Mouse (Mus musculus): Measurements from ENCODE around the gene Prkra. TPM values are rescaled to one million over a fixed set of nuclear protein-coding genes. Genes with fewer than 3 reads are reported as not detected.

The Prkra gene
- total and polyA plus RNA-seq, 3 experiments: 18.8 to 21.5 TPM; not detected in 1

DNA sequence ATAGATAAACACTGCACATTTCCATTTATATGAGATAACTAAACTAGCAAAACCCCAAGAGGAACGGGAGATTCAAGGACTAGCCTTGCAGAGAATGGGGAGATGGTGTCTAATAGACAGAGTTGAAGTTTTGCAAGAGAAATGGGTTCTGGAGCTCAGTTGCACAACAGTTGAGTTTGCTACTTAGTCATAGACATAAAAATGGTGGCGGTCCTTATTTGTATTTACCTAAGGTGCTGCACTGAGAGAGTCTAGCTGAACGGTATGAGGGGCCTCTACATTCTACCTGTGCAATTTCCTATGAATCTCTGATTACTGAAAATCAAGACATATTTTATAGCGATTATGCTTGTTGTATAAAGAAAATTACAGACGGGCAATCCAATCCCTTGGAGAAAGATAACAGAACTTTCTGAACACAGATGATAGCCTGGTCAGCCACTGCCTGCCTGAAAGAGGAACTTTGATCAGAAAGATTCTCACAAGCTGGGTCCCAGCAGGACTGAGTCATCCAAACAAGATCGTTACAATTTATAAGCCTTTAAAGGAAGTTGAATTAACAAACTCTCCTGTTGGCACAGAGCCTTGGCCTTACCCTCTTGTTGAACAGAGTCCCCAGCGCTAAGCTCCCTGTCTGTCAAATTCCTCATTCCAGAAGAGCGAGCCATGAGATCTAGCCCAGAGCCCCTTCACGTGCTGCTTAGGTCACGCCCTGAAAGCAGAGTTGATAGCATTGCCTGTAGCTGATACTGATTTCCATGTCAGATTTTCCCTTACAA is 37.3 kb downstream of the Prkra start:
- peaks cover 0 to 6% of the 10 kb centered on the region in 2 experiments; a peak in 2 of 4 replicates for H3K36me3 ChIP-seq (ENCODE audit: control insufficient read depth in 1 of 2, insufficient read depth in 2 of 2, low read length in 2 of 2)
- H3K9me3 ChIP-seq (replicated peaks; ENCODE audit: insufficient read depth, low read length): no peaks in the 10 kb centered on the region
- H3K9ac ChIP-seq (ENCODE audit: control insufficient read depth, low read depth, low read length, poor library complexity, severe bottlenecking): no peak overlapping the region
- H3K4me1 ChIP-seq (ENCODE audit: control insufficient read depth in 1 of 2, insufficient read depth in 2 of 2, low read length in 2 of 2): peaks cover 0 to 6% of the 10 kb centered on the region in 2 experiments; a peak in 2 of 4 replicates
- H3K27ac ChIP-seq (ENCODE audit: control insufficient read depth, low read depth, low read length): no peak overlapping the region
- TF ChIP-seq USF1 (IDR thresholded peaks at IDR 0.05; ENCODE audit: low read depth, low read length) (no peak), TAL1 (IDR thresholded peaks at IDR 0.05; ENCODE audit: low read length) (peak; percentile 42), CHD1 (IDR thresholded peaks at IDR 0.05; ENCODE audit: low read depth, low read length) (no peak), MAX (IDR thresholded peaks at IDR 0.05; ENCODE audit: low read length) (0 out of 2 replicates have a peak, but pooled peaks have one; percentile 21), KAT2A (conservative IDR thresholded peaks at IDR 0.05; ENCODE audit: low read depth, low read length) (no peak), RCOR1 (IDR thresholded peaks at IDR 0.05; ENCODE audit: low read depth, low read length) (peak; percentile 58), NRF1 (IDR thresholded peaks at IDR 0.05; ENCODE audit: insufficient read depth, low read depth, low read length, poor library complexity, severe bottlenecking) (no peak), BHLHE40 (IDR thresholded peaks at IDR 0.05; ENCODE audit: borderline replicate concordance, low read depth, low read length) (peak; percentile 87), MYC (IDR thresholded peaks at IDR 0.05; ENCODE audit: low read depth, low read length) (no peak), GATA1 (IDR thresholded peaks at IDR 0.05; ENCODE audit: low read depth, low read length) (peak; percentile 77), ETS1 (IDR thresholded peaks at IDR 0.05; ENCODE audit: low read depth, low read length) (peak; percentile 83), EP300 (IDR thresholded peaks at IDR 0.05; ENCODE audit: low read depth in 1 of 2, low read length in 2 of 2) (peak; percentile 69 to 84), SMC3 (IDR thresholded peaks at IDR 0.05; ENCODE audit: low read depth, low read length) (no peak)
- no peaks in the 10 kb centered on the region for H3K79me2 ChIP-seq (ENCODE audit: control insufficient read depth, insufficient read depth, low read length, poor library complexity)
- DNase-seq (ENCODE audit: low read depth, low spot score): peak; percentile 83
- H3K27me3 ChIP-seq (ENCODE audit: control insufficient read depth in 1 of 2, insufficient read depth in 2 of 2, low read length in 2 of 2): no peaks in the 10 kb centered on the region
- H3K4me3 ChIP-seq (ENCODE audit: control insufficient read depth in 1 of 2, insufficient read depth in 1 of 2, low read depth in 2 of 2, low read length in 2 of 2): 0 out of 4 replicates have a peak overlapping the region, but pooled peaks of 1 of the 2 experiments have one; percentile 16

GRCm38 (mm10) chr2:76606704-76607103 is 41.1 kb downstream of the Prkra start:
- H3K9ac ChIP-seq (ENCODE audit: control insufficient read depth, low read depth, low read length, poor library complexity, severe bottlenecking): no peak overlapping the region
- no peaks in the 10 kb centered on the region for H3K79me2 ChIP-seq (ENCODE audit: control insufficient read depth, insufficient read depth, low read length, poor library complexity)
- H3K36me3 ChIP-seq (ENCODE audit: control insufficient read depth in 1 of 2, insufficient read depth in 2 of 2, low read length in 2 of 2): peaks cover 0 to 6% of the 10 kb centered on the region in 2 experiments; a peak in 2 of 4 replicates
- no peak overlapping the region for H3K4me3 ChIP-seq (ENCODE audit: control insufficient read depth in 1 of 2, insufficient read depth in 1 of 2, low read depth in 2 of 2, low read length in 2 of 2)
- DNase-seq (ENCODE audit: low read depth, low spot score): no peak
- no peak for TF ChIP-seq POLR2AphosphoS2 (IDR thresholded peaks at IDR 0.05; ENCODE audit: low read length)
- no peak for TF ChIP-seq TAL1 (IDR thresholded peaks at IDR 0.05; ENCODE audit: low read length)
- no peak for TF ChIP-seq TCF12 (IDR thresholded peaks at IDR 0.05; ENCODE audit: low read depth, low read length)
- TF ChIP-seq BHLHE40 (IDR thresholded peaks at IDR 0.05; ENCODE audit: borderline replicate concordance, low read depth, low read length): no peak
- TF ChIP-seq MEF2A (IDR thresholded peaks at IDR 0.05; ENCODE audit: extremely low read depth, insufficient replicate concordance, low read depth, low read length, poor library complexity, severe bottlenecking): no peak
- no peak for TF ChIP-seq ETS1 (IDR thresholded peaks at IDR 0.05; ENCODE audit: low read depth, low read length)
- no peak for TF ChIP-seq MAX (IDR thresholded peaks at IDR 0.05; ENCODE audit: low read length)
- TF ChIP-seq MYB (IDR thresholded peaks at IDR 0.05; ENCODE audit: low read depth, low read length): no peak
- H3K27me3 ChIP-seq (ENCODE audit: control insufficient read depth in 1 of 2, insufficient read depth in 2 of 2, low read length in 2 of 2): no peaks in the 10 kb centered on the region
- peaks cover 0 to 6% of the 10 kb centered on the region in 2 experiments; a peak in 2 of 4 replicates for H3K4me1 ChIP-seq (ENCODE audit: control insufficient read depth in 1 of 2, insufficient read depth in 2 of 2, low read length in 2 of 2)
- H3K27ac ChIP-seq (ENCODE audit: control insufficient read depth, low read depth, low read length): no peak overlapping the region
- H3K9me3 ChIP-seq (replicated peaks; ENCODE audit: insufficient read depth, low read length): no peaks in the 10 kb centered on the region
